Mouse (Mus musculus) brain, embryonic 14.5 days (tissue): ENCODE measurements at regions not wholly inside any gene's neighbourhood (a gene's known extent, or its start where the extent isn't known, plus 50 kb on each side); places are given as distances from the start of the nearest gene placed in this dataset.

Experiments used
- CTCF ChIP-seq: fragments of 200-500 bp; IDR thresholded peaks from 2 replicates; pipeline ENCODE4 v1.5.1; 2012; ENCODE audit warnings: inconsistent platforms, mild to moderate bottlenecking, moderate library complexity, borderline replicate concordance; ENCODE audit not compliant: insufficient read depth, insufficient read length; ENCODE audit errors: extremely low read depth
- POLR2A ChIP-seq: fragments of 200-500 bp; IDR thresholded peaks from 2 replicates; pipeline ENCODE4 v1.6.1; 2012; ENCODE audit warnings: mild to moderate bottlenecking, inconsistent platforms, borderline replicate concordance; ENCODE audit not compliant: poor library complexity, insufficient read depth, insufficient read length, severe bottlenecking; ENCODE audit errors: extremely low read depth

DNA sequence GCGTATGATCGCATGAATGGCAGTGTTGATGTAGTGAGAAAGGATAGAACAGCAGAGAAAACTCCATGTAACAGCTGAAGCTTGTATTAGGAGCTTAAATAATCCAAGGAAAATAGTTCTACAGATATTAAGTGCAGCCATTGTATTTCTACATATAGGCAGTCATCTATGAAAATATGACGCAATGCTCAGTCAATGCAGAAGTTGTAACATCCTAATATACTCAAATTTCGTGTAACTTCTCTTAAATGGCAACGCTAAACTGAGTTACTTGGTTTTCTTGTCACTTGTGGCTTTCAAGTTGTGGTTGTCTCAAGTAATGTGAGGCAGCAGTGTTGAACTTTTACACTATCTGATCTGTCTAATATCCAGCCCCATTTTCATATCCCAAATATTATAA, 127.1 kb upstream of the Thbs1 start:
- no peak for TF ChIP-seq POLR2A
- TF ChIP-seq CTCF, result no peak
